ENCODE assay signal across 10 mouse cellular contexts in genomic region chr15:98790761-98791160, GRCm38 (mm10). TPM values are rescaled to one million over a fixed set of nuclear protein-coding genes. Genes with fewer than 3 reads are reported as not detected.
A peak's percentile ranks its signal among the peaks of the same experiment; 100 is the strongest.
DNase-seq lines count a peak whose midpoint lies in the region; ATAC-seq and TF ChIP-seq lines count a peak whose summit lies in the region.
"Had no signal": no experiment of that assay in that cellular context is flagged by ENCODE, and none has a peak within 500 bp of the region (broad histone marks: within the 10 kb centered on the region; RNA-seq: fewer than 3 reads in every experiment).

No protein-coding gene starts in this region.

- no peak overlapping the region for H3K27ac ChIP-seq in kidney, embryonic 14.5 days (ENCODE audit: low read depth, low read length)
- no peak overlapping the region for H3K27ac ChIP-seq in embryonic facial prominence, embryonic 10.5 days (replicated peaks)
- no peak overlapping the region for H3K27ac ChIP-seq in hindbrain, embryonic 13.5 days
- H3K27ac ChIP-seq in midbrain, postnatal 0 days (ENCODE audit: low read depth, low read length) = no peak overlapping the region

- no peak for TF ChIP-seq CTCF in midbrain, postnatal 0 days (IDR thresholded peaks at IDR 0.05)

- no peak for DNase-seq in kidney, postnatal 4 days
- no peak for DNase-seq in embryonic facial prominence, embryonic 10.5 days (ENCODE audit: low spot score)
- no peak for DNase-seq in midbrain, postnatal 0 days (ENCODE audit: low spot score)
- DNase-seq in embryo, embryonic 10 days (ENCODE audit: low spot score) = no peak
- DNase-seq in left cerebral cortex, postnatal 10 days (ENCODE audit: extremely low spot score in 1 of 2, low spot score in 2 of 2) = no peak
- no peak for DNase-seq in embryo, embryonic 11 days
- DNase-seq: cerebellum, postnatal 25 days had no signal

- H3K9ac ChIP-seq in kidney, embryonic 14.5 days (ENCODE audit: low read depth, low read length) = no peak overlapping the region
- peak overlapping the region; percentile 43; the same call in 1 of the 2 replicates for H3K9ac ChIP-seq in hindbrain, embryonic 13.5 days
- no peak overlapping the region for H3K9ac ChIP-seq in midbrain, postnatal 0 days (replicated peaks; ENCODE audit: low read length, poor library complexity, severe bottlenecking)

- intact Hi-C loops in left cerebral cortex, postnatal 10 days (cut with DNase I) = loop anchor here (5.0 kb wide), 1 partner anchor 128 kb away; the partner anchor contains the start of gene Ddx23

- H3K4me3 ChIP-seq in kidney, embryonic 14.5 days (ENCODE audit: low read length) = peak overlapping the region; percentile 17; the same call in 1 of the 2 replicates
- peak overlapping the region; percentile 38 for H3K4me3 ChIP-seq in embryonic facial prominence, embryonic 10.5 days
- peak overlapping the region; percentile 39 for H3K4me3 ChIP-seq in hindbrain, embryonic 13.5 days
- H3K4me3 ChIP-seq in midbrain, postnatal 0 days (ENCODE audit: low read depth, low read length) = peak overlapping the region; percentile 19; the same call in 1 of the 2 replicates

- no peaks in the 10 kb centered on the region for H3K9me3 ChIP-seq in kidney, embryonic 14.5 days (ENCODE audit: control insufficient read depth, low read length)
- H3K9me3 ChIP-seq in embryonic facial prominence, embryonic 10.5 days = no peaks in the 10 kb centered on the region
- no peaks in the 10 kb centered on the region for H3K9me3 ChIP-seq in hindbrain, embryonic 13.5 days
- H3K9me3 ChIP-seq in midbrain, postnatal 0 days (ENCODE audit: low read length) = no peaks in the 10 kb centered on the region

- H3K4me1 ChIP-seq in kidney, embryonic 14.5 days (ENCODE audit: control insufficient read depth, insufficient read depth, low read length) = peaks cover 14% of the 10 kb centered on the region; the same call in 1 of the 2 replicates
- peaks cover 35% of the 10 kb centered on the region for H3K4me1 ChIP-seq in embryonic facial prominence, embryonic 10.5 days
- H3K4me1 ChIP-seq in hindbrain, embryonic 13.5 days (replicated peaks) = peaks cover 40% of the 10 kb centered on the region
- no peaks in the 10 kb centered on the region; the same call in 1 of the 2 replicates for H3K4me1 ChIP-seq in midbrain, postnatal 0 days (ENCODE audit: insufficient read depth, low read length)

- H3K27me3 ChIP-seq in kidney, embryonic 14.5 days (ENCODE audit: control insufficient read depth, insufficient read depth, low read length) = peaks cover 80% of the 10 kb centered on the region
- peaks cover 100% of the 10 kb centered on the region for H3K27me3 ChIP-seq in embryonic facial prominence, embryonic 10.5 days (replicated peaks; ENCODE audit: low read depth, poor library complexity, severe bottlenecking)
- H3K27me3 ChIP-seq in hindbrain, embryonic 13.5 days = peaks cover 98% of the 10 kb centered on the region
- peaks cover 77% of the 10 kb centered on the region for H3K27me3 ChIP-seq in midbrain, postnatal 0 days (ENCODE audit: insufficient read depth, low read length)

- WGBS in kidney, embryonic 14.5 days = under 1% methylated on average over 23 of the region's 23 CpGs
- under 1% methylated on average over 23 of the region's 23 CpGs for WGBS in embryonic facial prominence, embryonic 10.5 days
- WGBS in hindbrain, embryonic 13.5 days = under 1% methylated on average over 23 of the region's 23 CpGs
- under 1% methylated on average over 23 of the region's 23 CpGs for WGBS in midbrain, postnatal 0 days

- no peaks in the 10 kb centered on the region for H3K36me3 ChIP-seq in kidney, embryonic 14.5 days (ENCODE audit: control insufficient read depth, insufficient read depth, low read length)
- no peaks in the 10 kb centered on the region for H3K36me3 ChIP-seq in embryonic facial prominence, embryonic 10.5 days (replicated peaks)
- H3K36me3 ChIP-seq in hindbrain, embryonic 13.5 days = no peaks in the 10 kb centered on the region
- H3K36me3 ChIP-seq in midbrain, postnatal 0 days (ENCODE audit: insufficient read depth, low read length) = no peaks in the 10 kb centered on the region

- ATAC-seq in kidney, embryonic 14.5 days (ENCODE audit: low FRiP score, low TSS enrichment) = no peak
- no peak for ATAC-seq in hindbrain, embryonic 13.5 days (ENCODE audit: low FRiP score)
- no peak for ATAC-seq in midbrain, postnatal 0 days (ENCODE audit: low FRiP score)

- no peak overlapping the region; the same call in 1 of the 2 replicates for H3K4me2 ChIP-seq in kidney, embryonic 14.5 days (replicated peaks; ENCODE audit: low read depth, low read length)
- peak overlapping the region; percentile 37 for H3K4me2 ChIP-seq in hindbrain, embryonic 13.5 days
- peak overlapping the region; percentile 29 for H3K4me2 ChIP-seq in midbrain, postnatal 0 days (ENCODE audit: low read depth, low read length, poor library complexity, severe bottlenecking)

RNA-seq across cellular contexts. Expression of gene Wnt1, which starts 1.1 kb away (rescaled TPM):
- not detected in 2 replicates for polyA plus RNA-seq in kidney, embryonic 14.5 days (2014; fragmentation: Nextera tagmentation; extraction: Ambion mirVana)
- 1.0 and 1.5 TPM in 2 replicates for polyA plus RNA-seq in embryonic facial prominence, embryonic 10.5 days (2016; fragmentation: Nextera tagmentation; extraction: Ambion mirVana)
- polyA plus RNA-seq in hindbrain, embryonic 13.5 days (2015; fragmentation: Nextera tagmentation; extraction: Ambion mirVana) = 3.7 and 4.6 TPM in 2 replicates
- 0.33 TPM in 2 replicates for total RNA-seq in midbrain, postnatal 0 days (2014; rRNA removed)
- 0.81 and 1.1 TPM in 2 replicates for polyA plus RNA-seq in midbrain, postnatal 0 days (2015; fragmentation: Nextera tagmentation; extraction: Ambion mirVana)
- total RNA-seq in left cerebral cortex, postnatal 10 days (2021) = not detected
- polyA plus RNA-seq: liver, embryonic 16.5 days had no signal

RNA-seq across cellular contexts. Expression of gene Wnt10b, which starts 12.8 kb away (rescaled TPM):
- not detected in 2 replicates for polyA plus RNA-seq in kidney, embryonic 14.5 days (2014; fragmentation: Nextera tagmentation; extraction: Ambion mirVana)
- 0.34 and 0.40 TPM in 2 replicates for polyA plus RNA-seq in embryonic facial prominence, embryonic 10.5 days (2016; fragmentation: Nextera tagmentation; extraction: Ambion mirVana)
- 0.12 TPM in 1 of 2 replicates, not detected in the other for polyA plus RNA-seq in hindbrain, embryonic 13.5 days (2015; fragmentation: Nextera tagmentation; extraction: Ambion mirVana)
- 0.38 and 1.5 TPM in 2 replicates for total RNA-seq in midbrain, postnatal 0 days (2014; rRNA removed)
- not detected in 2 replicates for polyA plus RNA-seq in midbrain, postnatal 0 days (2015; fragmentation: Nextera tagmentation; extraction: Ambion mirVana)
- under 1 TPM; 0.63 to 0.64 TPM for total RNA-seq in left cerebral cortex, postnatal 10 days (2021)
- polyA plus RNA-seq: liver, embryonic 16.5 days had no signal

RNA-seq across cellular contexts. Expression of gene Ddn, which starts 18.5 kb away (rescaled TPM):
- 1.4 TPM in 2 replicates for polyA plus RNA-seq in kidney, embryonic 14.5 days (2014; fragmentation: Nextera tagmentation; extraction: Ambion mirVana)
- not detected in 2 replicates for polyA plus RNA-seq in embryonic facial prominence, embryonic 10.5 days (2016; fragmentation: Nextera tagmentation; extraction: Ambion mirVana)
- 0.63 and 0.69 TPM in 2 replicates for polyA plus RNA-seq in hindbrain, embryonic 13.5 days (2015; fragmentation: Nextera tagmentation; extraction: Ambion mirVana)
- 5.5 and 7.3 TPM in 2 replicates for total RNA-seq in midbrain, postnatal 0 days (2014; rRNA removed)
- polyA plus RNA-seq in midbrain, postnatal 0 days (2015; fragmentation: Nextera tagmentation; extraction: Ambion mirVana) = 0.51 and 0.64 TPM in 2 replicates
- total RNA-seq in left cerebral cortex, postnatal 10 days (2021) = 100 to 1,000 TPM; 285 to 294 TPM
- polyA plus RNA-seq: liver, embryonic 16.5 days had no signal

RNA-seq across cellular contexts. Expression of gene Arf3, which starts 27.7 kb away (rescaled TPM):
- polyA plus RNA-seq in kidney, embryonic 14.5 days (2014; fragmentation: Nextera tagmentation; extraction: Ambion mirVana) = 29.8 and 39.7 TPM in 2 replicates
- 41.6 and 43.1 TPM in 2 replicates for polyA plus RNA-seq in embryonic facial prominence, embryonic 10.5 days (2016; fragmentation: Nextera tagmentation; extraction: Ambion mirVana)
- polyA plus RNA-seq in hindbrain, embryonic 13.5 days (2015; fragmentation: Nextera tagmentation; extraction: Ambion mirVana) = 68.4 and 71.7 TPM in 2 replicates
- total RNA-seq in midbrain, postnatal 0 days (2014; rRNA removed) = 122 and 144 TPM in 2 replicates
- polyA plus RNA-seq in midbrain, postnatal 0 days (2015; fragmentation: Nextera tagmentation; extraction: Ambion mirVana) = 89.2 and 93.8 TPM in 2 replicates
- total RNA-seq in left cerebral cortex, postnatal 10 days (2021) = 100 to 1,000 TPM; 651 to 661 TPM

RNA-seq across cellular contexts. Expression of gene Prkag1, which starts 40.6 kb away (rescaled TPM):
- 67.8 and 83.7 TPM in 2 replicates for polyA plus RNA-seq in kidney, embryonic 14.5 days (2014; fragmentation: Nextera tagmentation; extraction: Ambion mirVana)
- 83.5 and 85.3 TPM in 2 replicates for polyA plus RNA-seq in embryonic facial prominence, embryonic 10.5 days (2016; fragmentation: Nextera tagmentation; extraction: Ambion mirVana)
- 73.4 and 77.5 TPM in 2 replicates for polyA plus RNA-seq in hindbrain, embryonic 13.5 days (2015; fragmentation: Nextera tagmentation; extraction: Ambion mirVana)
- total RNA-seq in midbrain, postnatal 0 days (2014; rRNA removed) = 45.1 and 50.6 TPM in 2 replicates
- polyA plus RNA-seq in midbrain, postnatal 0 days (2015; fragmentation: Nextera tagmentation; extraction: Ambion mirVana) = 50.6 and 57.4 TPM in 2 replicates
- 10 to 100 TPM; 41.7 to 44.6 TPM for total RNA-seq in left cerebral cortex, postnatal 10 days (2021)
